Mouse (Mus musculus): ENCODE measurements around the gene Arfgap1.

Arfgap1 gene

GRCm38 (mm10) chr2:180985635-180986034 lies 18.6 kb downstream of the Arfgap1 start:
- no peak for DNase-seq (ENCODE audit: low read depth in 1 of 2, low spot score in 2 of 2)

GRCm38 (mm10) chr2:180986449-180986848 lies 19.4 kb downstream of the Arfgap1 start, which contains the start of gene Col20a1:
Gene Col20a1, plus strand, starts transcription at chr2:180986535.
- DNase-seq (ENCODE audit: low read depth in 1 of 2, low spot score in 2 of 2) = no peak

- DNase-seq (ENCODE audit: low read depth in 1 of 2, low spot score in 2 of 2) = no peak
Observed at GRCm38 (mm10) chr2:180987001-180987400, 20.0 kb downstream of the Arfgap1 start.

GRCm38 (mm10) chr2:180987432-180988030 lies 20.5 kb downstream of the Arfgap1 start:
- no peak for DNase-seq (ENCODE audit: low read depth in 1 of 2, low spot score in 2 of 2)

- DNase-seq (ENCODE audit: low read depth in 1 of 2, low spot score in 2 of 2) = no peak
Observed at GRCm38 (mm10) chr2:180988347-180988913, 21.4 kb downstream of the Arfgap1 start.

- no peak for DNase-seq (ENCODE audit: low read depth in 1 of 2, low spot score in 2 of 2)
Observed at GRCm38 (mm10) chr2:180988948-180989347, 21.9 kb downstream of the Arfgap1 start.

GRCm38 (mm10) chr2:180990347-180990746 lies 23.3 kb downstream of the Arfgap1 start:
- no peak for DNase-seq (ENCODE audit: low read depth in 1 of 2, low spot score in 2 of 2)

- no peak for DNase-seq (ENCODE audit: low read depth in 1 of 2, low spot score in 2 of 2)
Observed at GRCm38 (mm10) chr2:180994360-180994759, 27.3 kb downstream of the Arfgap1 start.

- no peak for DNase-seq (ENCODE audit: low read depth in 1 of 2, low spot score in 2 of 2)
Observed at GRCm38 (mm10) chr2:180995457-180995856, 28.4 kb downstream of the Arfgap1 start.

GRCm38 (mm10) chr2:180996436-180996835 lies 29.4 kb downstream of the Arfgap1 start:
- DNase-seq (ENCODE audit: low read depth in 1 of 2, low spot score in 2 of 2) = no peak

- DNase-seq (ENCODE audit: low read depth in 1 of 2, low spot score in 2 of 2) = no peak
Observed at GRCm38 (mm10) chr2:180996905-180997304, 29.9 kb downstream of the Arfgap1 start.

- no peak for DNase-seq (ENCODE audit: low read depth in 1 of 2, low spot score in 2 of 2)
Observed at GRCm38 (mm10) chr2:181007054-181007453, 40.0 kb downstream of the Arfgap1 start.

GRCm38 (mm10) chr2:181008339-181008738 lies 41.3 kb downstream of the Arfgap1 start:
- no peak for DNase-seq (ENCODE audit: low read depth in 1 of 2, low spot score in 2 of 2)

- DNase-seq (ENCODE audit: low read depth in 1 of 2, low spot score in 2 of 2) = no peak
Observed at GRCm38 (mm10) chr2:181031406-181031934, 64.4 kb downstream of the Arfgap1 start.

Measured in monocyte, adult 2 months (primary cell).